Mouse (Mus musculus) G1E (cell line): ENCODE measurements around the gene Vgf. TPM values are rescaled to one million over a fixed set of nuclear protein-coding genes. Genes with fewer than 3 reads are reported as not detected.

Experiments
- ATAC-seq: 2 replicates; pipeline ENCODE4 v1.8.0; 2016; ENCODE audit warnings: mild to moderate bottlenecking; ENCODE audit not compliant: insufficient number of reproducible peaks, poor library complexity, low FRiP score, severe bottlenecking; ENCODE audit errors: extremely low read depth
- DNase-seq: peaks from one replicate; pipeline ENCODE4 v3.0.0; 2012; ENCODE audit warnings: low spot score
- H3K27me3 ChIP-seq: 2 replicates; pipeline ENCODE4 v1.6.1; 2012; ENCODE audit warnings: mild to moderate bottlenecking, low read length, inconsistent platforms; ENCODE audit not compliant: insufficient read depth
- H3K36me3 ChIP-seq: replicated peaks from 2 replicates; pipeline ENCODE3; 2012; ENCODE audit warnings: mild to moderate bottlenecking, inconsistent platforms
- H3K4me1 ChIP-seq: 2 replicates; pipeline ENCODE4 v1.6.1; 2012; ENCODE audit warnings: low read depth, low read length, inconsistent platforms, mixed read lengths; ENCODE audit not compliant: insufficient read depth
- H3K4me3 ChIP-seq: 2 replicates; pipeline ENCODE4 v1.5.1; 2012; ENCODE audit warnings: low read depth, mild to moderate bottlenecking, inconsistent platforms, low read length, moderate library complexity, mixed read lengths
- H3K9me3 ChIP-seq: replicated peaks from 2 replicates; pipeline ENCODE4 v1.6.1; 2012; ENCODE audit warnings: inconsistent platforms
- CTCF ChIP-seq: IDR thresholded peaks from 2 replicates; pipeline ENCODE4 v1.5.1; 2012; ENCODE audit warnings: low read depth, low read length, inconsistent platforms, mixed read lengths
- GATA1 ChIP-seq: IDR thresholded peaks from 2 replicates; pipeline ENCODE4 v1.6.1; 2012; ENCODE audit warnings: borderline replicate concordance, low read length, inconsistent platforms, mixed read lengths
- GATA2 ChIP-seq: IDR thresholded peaks from 2 replicates; pipeline ENCODE4 v1.6.1; 2012; ENCODE audit warnings: low read depth, low read length, inconsistent platforms, borderline replicate concordance
- POLR2AphosphoS5 ChIP-seq: IDR thresholded peaks from 2 replicates; pipeline ENCODE4 v1.6.1; 2012; ENCODE audit warnings: low read depth, low read length, inconsistent platforms; ENCODE audit not compliant: insufficient replicate concordance
- TAL1 ChIP-seq: conservative IDR thresholded peaks from 2 replicates; pipeline ENCODE4 v1.6.1; 2012; ENCODE audit warnings: low read depth, low read length, inconsistent platforms, mixed read lengths
- polyA plus RNA-seq: library from polyadenylated mRNA; stranded (reverse); fragments of >175 nt; gene quantifications from 2 replicates; pipeline ENCODE4 v1.2.3, GENCODE M21; 2012
- total RNA-seq, 2 experiments: library from RNA; stranded (forward) in 1 of 2; stranded (reverse) in 1 of 2; fragments of 200-1000 nt in 1 of 2; fragments of >200 nt in 1 of 2; fragmentation: Nextera tagmentation in 1 of 2; gene quantifications; 2 replicates each; pipeline ENCODE4 v1.2.3; 2014 to 2017

Gene Vgf
- total and polyA plus RNA-seq, 3 experiments = 0.11 to 0.59 TPM; not detected in 1

- DNase-seq (no peak), ATAC-seq (no peak)
- Histone ChIP-seq H3K4me1 (peaks cover 35% of the 10 kb centered on the region), H3K36me3 (peaks cover 33% of the 10 kb centered on the region), H3K4me3 (peak overlapping the region; percentile 89; the same call in 1 of the 2 replicates), H3K27me3 (peaks cover 3% of the 10 kb centered on the region; the same call in 1 of the 2 replicates), H3K9me3 (no peaks in the 10 kb centered on the region)
- TF ChIP-seq GATA2 (no peak), CTCF (no peak), TAL1 (no peak), GATA1 (no peak), POLR2AphosphoS5 (no peak)
Observed at GRCm38 (mm10) chr5:137046324-137046718, 20.1 kb downstream of the Vgf start.

GRCm38 (mm10) chr5:137046991-137047390 is 20.8 kb downstream of the Vgf start:
- no peak for TF ChIP-seq GATA1
- no peak for TF ChIP-seq CTCF
- TF ChIP-seq GATA2 = no peak
- TF ChIP-seq TAL1 = no peak
- TF ChIP-seq POLR2AphosphoS5 = no peak
- DNase-seq (no peak), ATAC-seq (no peak)
- Histone ChIP-seq H3K4me1 (peaks cover 35% of the 10 kb centered on the region), H3K36me3 (peaks cover 26% of the 10 kb centered on the region), H3K4me3 (no peak overlapping the region), H3K9me3 (no peaks in the 10 kb centered on the region), H3K27me3 (peaks cover 5% of the 10 kb centered on the region; the same call in 1 of the 2 replicates)

- no peaks in the 10 kb centered on the region for H3K36me3 ChIP-seq
- peaks cover 23% of the 10 kb centered on the region for H3K27me3 ChIP-seq
- TF ChIP-seq GATA1 (no peak), GATA2 (no peak), CTCF (no peak), POLR2AphosphoS5 (no peak), TAL1 (no peak)
- H3K4me1 ChIP-seq = peaks cover 17% of the 10 kb centered on the region
- H3K9me3 ChIP-seq = no peaks in the 10 kb centered on the region
- no peak overlapping the region for H3K4me3 ChIP-seq
- no peak for ATAC-seq
- DNase-seq = no peak
Observed at GRCm38 (mm10) chr5:137051125-137051524, 24.9 kb downstream of the Vgf start.

- ATAC-seq (no peak), DNase-seq (no peak)
- no peaks in the 10 kb centered on the region for H3K36me3 ChIP-seq
- no peaks in the 10 kb centered on the region for H3K9me3 ChIP-seq
- no peak overlapping the region for H3K4me3 ChIP-seq
- H3K4me1 ChIP-seq = peaks cover 9% of the 10 kb centered on the region
- peaks cover 23% of the 10 kb centered on the region for H3K27me3 ChIP-seq
- no peak for TF ChIP-seq GATA2
- no peak for TF ChIP-seq POLR2AphosphoS5
- no peak for TF ChIP-seq CTCF
- TF ChIP-seq GATA1 = no peak
- TF ChIP-seq TAL1 = no peak
Observed at GRCm38 (mm10) chr5:137051914-137052505, 25.8 kb downstream of the Vgf start.

DNA sequence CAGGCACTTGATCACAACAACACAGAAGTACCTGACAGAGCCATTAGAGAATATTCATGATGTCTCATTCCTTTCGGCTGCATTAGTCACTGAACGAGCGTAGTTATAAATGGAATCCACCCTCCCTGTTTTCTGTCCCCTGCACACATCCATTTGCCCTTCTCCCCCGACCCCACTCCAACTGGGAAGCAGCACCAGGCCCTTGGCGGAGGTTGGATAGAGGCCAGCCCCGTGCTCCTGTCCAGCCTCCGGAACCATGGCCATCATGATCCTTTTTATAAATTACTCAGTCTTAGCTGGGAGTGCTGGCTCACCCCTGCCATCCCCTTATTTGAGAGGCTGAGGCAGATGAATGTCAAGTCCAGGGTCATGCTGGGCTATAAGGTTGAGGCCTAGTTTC is 28.1 kb downstream of the Vgf start:
- Histone ChIP-seq H3K27me3 (peaks cover 26% of the 10 kb centered on the region), H3K9me3 (no peaks in the 10 kb centered on the region), H3K36me3 (no peaks in the 10 kb centered on the region), H3K4me3 (no peak overlapping the region), H3K4me1 (no peaks in the 10 kb centered on the region)
- DNase-seq (no peak), ATAC-seq (no peak)
- TF ChIP-seq POLR2AphosphoS5 (no peak), GATA1 (no peak), CTCF (no peak), TAL1 (no peak), GATA2 (no peak)

GRCm38 (mm10) chr5:137054873-137055272 is 28.7 kb downstream of the Vgf start:
- peaks cover 26% of the 10 kb centered on the region for H3K27me3 ChIP-seq
- H3K9me3 ChIP-seq = no peaks in the 10 kb centered on the region
- H3K4me3 ChIP-seq = no peak overlapping the region
- H3K4me1 ChIP-seq = no peaks in the 10 kb centered on the region
- DNase-seq = no peak
- ATAC-seq = no peak
- H3K36me3 ChIP-seq = no peaks in the 10 kb centered on the region
- TF ChIP-seq TAL1 (no peak), GATA1 (no peak), POLR2AphosphoS5 (no peak), GATA2 (no peak), CTCF (no peak)
